Mouse (Mus musculus) midbrain, embryonic 14.5 days (tissue): ENCODE measurements around the gene Npy2r. TPM values are rescaled to one million over a fixed set of nuclear protein-coding genes. Genes with fewer than 3 reads are reported as not detected.

Experiments
- ATAC-seq: fragments of 200-750 bp; cut with Nextera tagmentation; 2 replicates; pipeline ENCODE4 v1.8.0; 2017; ENCODE audit warnings: moderate number of reproducible peaks, moderate library complexity; ENCODE audit not compliant: low FRiP score, low TSS enrichment
- DNase-seq: peaks from one replicate; pipeline ENCODE4 v3.0.0-alpha.2; 2015
- H3K27ac ChIP-seq: fragments of 300-500 bp; sonication (generic); replicated peaks from 2 replicates; pipeline ENCODE4 v1.5.1; 2014; ENCODE audit warnings: mild to moderate bottlenecking, low read depth, low read length, moderate library complexity
- H3K27me3 ChIP-seq: fragments of 300-500 bp; sonication (generic); 2 replicates; pipeline ENCODE4 v1.6.1; 2014; ENCODE audit warnings: low read length, control low read depth, mixed read lengths; ENCODE audit not compliant: control insufficient read depth, insufficient read depth
- H3K36me3 ChIP-seq: fragments of 300-500 bp; sonication (generic); 2 replicates; pipeline ENCODE4 v1.6.1; 2014; ENCODE audit warnings: low read length, control low read depth; ENCODE audit not compliant: control insufficient read depth, insufficient read depth
- H3K4me1 ChIP-seq: fragments of 300-500 bp; sonication (generic); 2 replicates; pipeline ENCODE4 v1.6.1; 2014; ENCODE audit warnings: mild to moderate bottlenecking, antibody characterized with exemption, low read length, control low read depth; ENCODE audit not compliant: control insufficient read depth, insufficient read depth
- H3K4me2 ChIP-seq: fragments of 300-500 bp; sonication (generic); 2 replicates; pipeline ENCODE4 v1.6.1; 2014; ENCODE audit warnings: mild to moderate bottlenecking, low read length, moderate library complexity
- H3K4me3 ChIP-seq: fragments of 300-500 bp; sonication (generic); replicated peaks from 2 replicates; pipeline ENCODE4 v1.5.1; 2014; ENCODE audit warnings: low read depth, low read length
- H3K9ac ChIP-seq: fragments of 300-500 bp; sonication (generic); replicated peaks from 2 replicates; pipeline ENCODE4 v1.6.1; 2014; ENCODE audit warnings: mild to moderate bottlenecking, low read length, moderate library complexity
- H3K9me3 ChIP-seq: fragments of 300-500 bp; sonication (generic); 2 replicates; pipeline ENCODE4 v1.6.1; 2016; ENCODE audit warnings: low read length, control low read depth, mixed read lengths; ENCODE audit not compliant: control insufficient read depth
- WGBS: fragments of 180-500 bp; shearing (Covaris S2); extraction: QIAGEN DNeasy Blood & Tissue Kit; methylation state at CpG from one replicate; pipeline ENCODE4 v1.1.7; 2014; 5-methylcytosine and 5-hydroxymethylcytosine counted together
- polyA plus RNA-seq: library from polyadenylated mRNA; unstranded; fragments of >200 nt; fragmentation: Nextera tagmentation; extraction: Ambion mirVana; gene quantifications from 2 replicates; pipeline ENCODE4 v1.2.1, GENCODE M21; 2014

Npy2r gene
- polyA plus RNA-seq, 1 experiment from 2014 or later: 0.26 TPM

GRCm38 (mm10) chr3:82498006-82498405, 49.9 kb downstream of the Npy2r start:
- no peaks in the 10 kb centered on the region for H3K36me3 ChIP-seq
- no peak overlapping the region for H3K4me2 ChIP-seq
- H3K4me3 ChIP-seq: no peak overlapping the region
- H3K9ac ChIP-seq: no peak overlapping the region
- WGBS: 87% methylated on average over 4 of the region's 4 CpGs
- no peak overlapping the region for H3K27ac ChIP-seq
- ATAC-seq (no peak), DNase-seq (no peak)
- no peaks in the 10 kb centered on the region for H3K27me3 ChIP-seq
- no peaks in the 10 kb centered on the region for H3K4me1 ChIP-seq
- H3K9me3 ChIP-seq: no peaks in the 10 kb centered on the region

Other genes with a start within 250 kb of the Npy2r start
- 92.3 and 101 TPM in 2 replicates for gene Map9, start 190.0 kb downstream of the Npy2r start, polyA plus RNA-seq